Mouse (Mus musculus) layer of hippocampus, adult 2 months (tissue): Measurements from ENCODE around the gene Ccna2. TPM values are rescaled to one million over a fixed set of nuclear protein-coding genes. Genes with fewer than 3 reads are reported as not detected.

ENCODE experiments used
- DNase-seq, 2 experiments: peaks; one replicate each; pipeline ENCODE4 v3.0.0; 2022; ENCODE audit warnings: low spot score in 2 of 2
- H3K27ac ChIP-seq: fragments of 200-600 bp; 2 replicates; pipeline ENCODE4 v1.8.1; 2022
- H3K4me3 ChIP-seq: fragments of 200-600 bp; 2 replicates; pipeline ENCODE4 v1.8.1; 2022; ENCODE audit warnings: mild to moderate bottlenecking
- CTCF ChIP-seq: fragments of 200-600 bp; conservative IDR thresholded peaks from 2 replicates; pipeline ENCODE4 v1.8.1; 2022; ENCODE audit warnings: antibody characterized with exemption, mild to moderate bottlenecking, moderate library complexity
- total RNA-seq, 2 experiments: library from RNA; stranded (reverse); gene quantifications; 2 replicates each; pipeline ENCODE4 v1.2.3; 2021

Gene Ccna2
- total RNA-seq, 2 experiments from 2014 or later = 1.5 to 1.8 TPM

DNA sequence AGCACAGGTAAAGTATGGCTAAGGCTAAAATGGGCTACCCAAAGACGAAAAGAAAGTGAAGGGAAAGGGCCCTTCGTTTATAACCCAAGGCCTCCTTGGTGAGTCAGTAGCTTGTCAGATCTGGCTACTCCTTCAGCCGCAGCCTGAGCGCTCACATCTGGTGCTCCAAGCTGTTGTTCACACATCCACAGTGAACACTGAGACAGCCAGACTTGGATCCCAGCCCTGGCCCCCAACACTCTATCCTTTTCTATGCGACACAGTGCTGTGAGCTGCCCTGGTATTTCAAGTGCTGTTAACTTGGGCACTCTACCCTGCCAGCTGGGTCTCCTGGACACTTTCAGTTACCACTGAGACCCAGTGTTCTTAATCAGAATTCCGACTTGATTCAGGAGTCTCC lies 41.6 kb downstream of the Ccna2 start:
- Histone ChIP-seq H3K27ac (no peak overlapping the region), H3K4me3 (no peak overlapping the region)
- no peak for DNase-seq

GRCm38 (mm10) chr3:36524466-36524865 lies 47.5 kb downstream of the Ccna2 start:
- Histone ChIP-seq H3K27ac (no peak overlapping the region), H3K4me3 (no peak overlapping the region)
- no peak for DNase-seq
- TF ChIP-seq CTCF = no peak

More for the DNA sequence above, 41.6 kb downstream of the Ccna2 start:
- no peak for TF ChIP-seq CTCF

GRCm38 (mm10) chr3:36522137-36522536 lies 49.8 kb downstream of the Ccna2 start:
- no peak overlapping the region for H3K4me3 ChIP-seq
- no peak overlapping the region for H3K27ac ChIP-seq
- TF ChIP-seq CTCF = no peak
- no peak for DNase-seq

DNA sequence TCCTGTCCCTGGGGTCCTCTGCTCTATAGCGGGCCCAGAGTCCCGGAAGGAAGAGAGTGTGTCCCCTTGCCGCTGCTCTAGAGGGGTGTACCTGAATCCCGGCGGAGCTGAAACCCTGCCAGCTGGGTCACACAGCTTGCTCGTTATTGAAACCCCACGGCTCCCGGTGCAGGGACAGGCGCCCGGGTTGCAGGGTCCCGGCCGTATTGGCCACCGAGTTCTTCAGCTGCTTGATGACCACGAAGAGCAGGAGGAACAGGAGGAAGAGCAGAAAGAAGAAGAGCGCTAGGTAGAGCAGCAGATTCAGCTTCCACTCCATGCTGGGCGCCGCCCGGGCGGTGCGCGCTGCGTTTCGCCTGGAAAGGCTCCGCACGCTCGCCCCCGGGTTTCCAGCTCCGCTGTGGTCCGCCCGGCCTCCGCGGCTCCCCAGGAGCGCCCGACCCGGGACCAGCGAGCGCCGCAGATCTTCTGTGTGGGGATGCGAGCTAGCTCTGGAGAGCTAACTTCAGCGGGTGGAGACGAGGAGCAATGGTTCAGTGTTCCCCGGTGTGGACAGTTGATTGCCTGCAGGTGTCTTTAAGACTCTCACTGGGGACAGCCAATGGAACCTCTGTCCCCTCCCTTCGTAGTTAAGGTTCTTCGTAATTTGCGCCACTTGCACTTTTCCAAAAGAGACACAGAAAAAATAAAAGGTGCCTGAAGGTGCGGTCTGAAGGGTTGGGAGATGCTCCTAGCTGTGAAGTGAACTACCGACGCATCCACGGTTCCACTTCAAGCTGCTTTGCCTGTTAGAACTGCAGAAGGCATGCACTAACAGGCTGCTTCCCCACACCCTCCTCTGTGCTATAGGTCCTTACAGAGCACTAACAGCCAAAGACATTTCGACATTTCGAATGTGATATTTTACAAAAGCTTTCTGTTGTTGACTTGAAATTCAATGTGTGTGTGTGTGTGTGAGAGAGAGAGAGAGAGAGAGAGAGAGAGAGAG lies 50.6 kb downstream of the Ccna2 start, which contains the start of gene Gm11549:
Gene Gm11549, minus strand, starts transcription at position 741 of the 988 bp plus-strand sequence.
- H3K27ac ChIP-seq = no peak within 1 kb of the TSS

DNA sequence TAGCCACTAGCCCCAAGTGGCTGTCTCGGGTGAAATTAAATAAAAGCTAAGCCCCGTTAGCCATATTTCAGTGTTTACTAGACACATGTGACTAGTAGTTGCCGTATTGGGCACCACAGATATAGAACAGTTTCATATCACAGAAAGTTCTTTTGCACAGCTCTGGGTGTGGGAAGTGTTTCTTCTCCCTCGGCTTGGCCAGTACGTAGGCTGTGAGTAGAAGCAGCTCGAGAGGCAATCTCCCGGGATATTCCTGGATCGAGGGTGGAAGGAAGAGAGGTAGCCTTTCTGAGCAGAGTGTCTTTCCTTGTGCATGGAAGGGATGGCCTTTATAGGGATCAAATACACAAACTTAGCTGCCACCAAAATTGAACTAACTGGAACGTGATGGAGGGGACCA lies 55.8 kb downstream of the Ccna2 start:
- no peak for DNase-seq
- Histone ChIP-seq H3K4me3 (no peak overlapping the region), H3K27ac (no peak overlapping the region)
- TF ChIP-seq CTCF = no peak

More for the DNA sequence above, 50.6 kb downstream of the Ccna2 start, which contains the start of gene Gm11549:
- peak within 1 kb of the TSS; percentile 57 for H3K4me3 ChIP-seq
- peak in 1 of 2 experiments; percentile 21 for DNase-seq
- no peak for TF ChIP-seq CTCF

Other genes with a start within 250 kb of the Ccna2 start
- gene Anxa5, start 96.3 kb downstream of the Ccna2 start, total RNA-seq = 10 to 100 TPM; 48.6 to 53.4 TPM
- not detected for gene 1810062G17Rik, start 96.2 kb downstream of the Ccna2 start, total RNA-seq
- gene Gm11549, start 50.3 kb downstream of the Ccna2 start, total RNA-seq = 1 to 10 TPM; 2.4 to 3.1 TPM
- gene Exosc9, start 19.5 kb downstream of the Ccna2 start, total RNA-seq = 10 to 100 TPM; 38.4 to 40.7 TPM
- gene Bbs7, start 41.3 kb upstream of the Ccna2 start, total RNA-seq = 10 to 100 TPM; 17.4 to 17.7 TPM
- 1 to 10 TPM; 4.1 to 5.9 TPM for gene Trpc3, start 118.0 kb upstream of the Ccna2 start, total RNA-seq